Mouse (Mus musculus) liver, adult (tissue): ENCODE data around the gene Ubac2.

Experiments
- GATA4 ChIP-seq: IDR thresholded peaks from 2 replicates; pipeline ENCODE4 v1.6.1; 2014; ENCODE audit warnings: mild to moderate bottlenecking, low read length; ENCODE audit not compliant: insufficient replicate concordance

Gene Ubac2

GRCm38 (mm10) chr14:121960997-121961396 is 82.6 kb downstream of the Ubac2 start:
- TF ChIP-seq GATA4 = no peak

GRCm38 (mm10) chr14:121961496-121962127 is 83.2 kb downstream of the Ubac2 start:
- peak; percentile 38; the same call in 1 of the 2 replicates for TF ChIP-seq GATA4

GRCm38 (mm10) chr14:121962128-121962890 is 83.9 kb downstream of the Ubac2 start:
- 0 out of 2 replicates have a peak, but pooled peaks have one; percentile 1 for TF ChIP-seq GATA4

- no peak for TF ChIP-seq GATA4
These were observed 85.0 kb downstream of the Ubac2 start for GRCm38 (mm10) chr14:121963251-121963941.

GRCm38 (mm10) chr14:121963942-121964335 is 85.5 kb downstream of the Ubac2 start:
- no peak for TF ChIP-seq GATA4

- TF ChIP-seq GATA4 = no peak
These were observed 86.6 kb downstream of the Ubac2 start, which contains the start of gene Gpr183 for GRCm38 (mm10) chr14:121964990-121965389. TSS of gene Gpr183 (minus strand) at chr14:121965195.

GRCm38 (mm10) chr14:121965461-121965860 is 87.0 kb downstream of the Ubac2 start:
- no peak for TF ChIP-seq GATA4

- TF ChIP-seq GATA4 = no peak
These were observed 88.7 kb downstream of the Ubac2 start for GRCm38 (mm10) chr14:121967095-121967494.

GRCm38 (mm10) chr14:121970402-121970801 is 92.0 kb downstream of the Ubac2 start:
- TF ChIP-seq GATA4 = no peak

- TF ChIP-seq GATA4 = no peak
These were observed 94.7 kb downstream of the Ubac2 start for GRCm38 (mm10) chr14:121973114-121973513.

- TF ChIP-seq GATA4 = no peak
These were observed 103.1 kb downstream of the Ubac2 start for GRCm38 (mm10) chr14:121981531-121981930.

- TF ChIP-seq GATA4 = no peak
These were observed 104.9 kb downstream of the Ubac2 start for GRCm38 (mm10) chr14:121983009-121983933.

GRCm38 (mm10) chr14:121985477-121985876 is 107.1 kb downstream of the Ubac2 start:
- TF ChIP-seq GATA4 = no peak

GRCm38 (mm10) chr14:121986028-121986427 is 107.6 kb downstream of the Ubac2 start:
- no peak for TF ChIP-seq GATA4

GRCm38 (mm10) chr14:121987287-121987686 is 108.9 kb downstream of the Ubac2 start:
- no peak for TF ChIP-seq GATA4

- no peak for TF ChIP-seq GATA4
These were observed 109.3 kb downstream of the Ubac2 start for GRCm38 (mm10) chr14:121987691-121988090.
